Mouse (Mus musculus): Measurements from ENCODE around the gene Habp4. TPM values are rescaled to one million over a fixed set of nuclear protein-coding genes. Genes with fewer than 3 reads are reported as not detected.

The Habp4 gene
- total and polyA plus RNA-seq, 2 experiments from 2014 or later = 47.1 to 65.6 TPM

- TF ChIP-seq CTCF (IDR thresholded peaks at IDR 0.05; ENCODE audit: low read depth) = no peak
- H3K9ac ChIP-seq (replicated peaks; ENCODE audit: low read length) = peak overlapping the region; percentile 76
- H3K27me3 ChIP-seq (ENCODE audit: insufficient read depth, low read length) = no peaks in the 10 kb centered on the region
- ATAC-seq (no peak), DNase-seq (ENCODE audit: low spot score) (no peak)
- H3K36me3 ChIP-seq (ENCODE audit: insufficient read depth, low read length) = no peaks in the 10 kb centered on the region
- peaks cover 5% of the 10 kb centered on the region; the same call in 1 of the 2 replicates for H3K4me1 ChIP-seq (ENCODE audit: insufficient read depth, low read length)
- 25% methylated on average over 13 of the region's 13 CpGs for WGBS
- peak overlapping the region; percentile 92 for H3K4me2 ChIP-seq (ENCODE audit: low read depth, low read length)
- H3K27ac ChIP-seq = no peak overlapping the region
- H3K4me3 ChIP-seq (ENCODE audit: low read length) = peak overlapping the region; percentile 71
- peaks cover 6% of the 10 kb centered on the region for H3K9me3 ChIP-seq (ENCODE audit: low read length)
These were observed 1.6 kb downstream of the Habp4 start for GRCm38 (mm10) chr13:64163147-64163715.

GRCm38 (mm10) chr13:64169746-64170145 is 8.1 kb downstream of the Habp4 start:
- Histone ChIP-seq H3K9ac (replicated peaks; ENCODE audit: low read length) (no peak overlapping the region), H3K36me3 (ENCODE audit: insufficient read depth, low read length) (peaks cover 33% of the 10 kb centered on the region; the same call in 1 of the 2 replicates), H3K27me3 (ENCODE audit: insufficient read depth, low read length) (no peaks in the 10 kb centered on the region), H3K4me3 (ENCODE audit: low read length) (no peak overlapping the region), H3K27ac (no peak overlapping the region), H3K9me3 (ENCODE audit: low read length) (peaks cover 30% of the 10 kb centered on the region), H3K4me1 (ENCODE audit: insufficient read depth, low read length) (no peaks in the 10 kb centered on the region), H3K4me2 (ENCODE audit: low read depth, low read length) (no peak overlapping the region)
- DNase-seq (ENCODE audit: low spot score) (peak; percentile 42), ATAC-seq (0 out of 2 replicates have a peak, but pooled peaks have one; percentile 48)
- WGBS = 98% methylated on average over 25 of the region's 25 CpGs
- TF ChIP-seq CTCF (IDR thresholded peaks at IDR 0.05; ENCODE audit: low read depth) = no peak

- Histone ChIP-seq H3K27me3 (ENCODE audit: insufficient read depth, low read length) (no peaks in the 10 kb centered on the region), H3K4me2 (ENCODE audit: low read depth, low read length) (no peak overlapping the region), H3K9ac (replicated peaks; ENCODE audit: low read length) (no peak overlapping the region), H3K27ac (no peak overlapping the region), H3K36me3 (ENCODE audit: insufficient read depth, low read length) (peaks cover 40% of the 10 kb centered on the region; the same call in 1 of the 2 replicates), H3K4me1 (ENCODE audit: insufficient read depth, low read length) (no peaks in the 10 kb centered on the region), H3K9me3 (ENCODE audit: low read length) (no peaks in the 10 kb centered on the region), H3K4me3 (ENCODE audit: low read length) (no peak overlapping the region)
- 83% methylated on average over 7 of the region's 7 CpGs for WGBS
- DNase-seq (ENCODE audit: low spot score) (no peak), ATAC-seq (no peak)
- TF ChIP-seq CTCF (IDR thresholded peaks at IDR 0.05; ENCODE audit: low read depth) = no peak
These were observed 16.4 kb downstream of the Habp4 start for GRCm38 (mm10) chr13:64178000-64178399.

- TF ChIP-seq CTCF (IDR thresholded peaks at IDR 0.05; ENCODE audit: low read depth) = no peak
- DNase-seq (ENCODE audit: low spot score) (no peak), ATAC-seq (no peak)
- Histone ChIP-seq H3K4me3 (ENCODE audit: low read length) (no peak overlapping the region), H3K27ac (no peak overlapping the region), H3K9me3 (ENCODE audit: low read length) (no peaks in the 10 kb centered on the region), H3K4me2 (ENCODE audit: low read depth, low read length) (no peak overlapping the region), H3K9ac (replicated peaks; ENCODE audit: low read length) (no peak overlapping the region), H3K27me3 (ENCODE audit: insufficient read depth, low read length) (no peaks in the 10 kb centered on the region), H3K4me1 (ENCODE audit: insufficient read depth, low read length) (no peaks in the 10 kb centered on the region), H3K36me3 (ENCODE audit: insufficient read depth, low read length) (peaks cover 38% of the 10 kb centered on the region; the same call in 1 of the 2 replicates)
- 71% methylated on average over 13 of the region's 13 CpGs for WGBS
These were observed 17.4 kb downstream of the Habp4 start for GRCm38 (mm10) chr13:64178746-64179652.

- Histone ChIP-seq H3K4me2 (ENCODE audit: low read depth, low read length) (no peak overlapping the region), H3K4me3 (ENCODE audit: low read length) (no peak overlapping the region), H3K27ac (no peak overlapping the region), H3K4me1 (ENCODE audit: insufficient read depth, low read length) (no peaks in the 10 kb centered on the region), H3K27me3 (ENCODE audit: insufficient read depth, low read length) (no peaks in the 10 kb centered on the region), H3K9ac (replicated peaks; ENCODE audit: low read length) (no peak overlapping the region), H3K9me3 (ENCODE audit: low read length) (no peaks in the 10 kb centered on the region), H3K36me3 (ENCODE audit: insufficient read depth, low read length) (peaks cover 34% of the 10 kb centered on the region; the same call in 1 of the 2 replicates)
- ATAC-seq = no peak
- peak; percentile 18; the same call in 1 of the 2 replicates for TF ChIP-seq CTCF (IDR thresholded peaks at IDR 0.05; ENCODE audit: low read depth)
- 86% methylated on average over 4 of the region's 4 CpGs for WGBS
- DNase-seq (ENCODE audit: low spot score) = no peak
These were observed 18.7 kb downstream of the Habp4 start for GRCm38 (mm10) chr13:64180300-64180699.

GRCm38 (mm10) chr13:64180888-64181287 is 19.3 kb downstream of the Habp4 start:
- Histone ChIP-seq H3K27ac (no peak overlapping the region), H3K4me3 (ENCODE audit: low read length) (no peak overlapping the region), H3K4me2 (ENCODE audit: low read depth, low read length) (no peak overlapping the region), H3K36me3 (ENCODE audit: insufficient read depth, low read length) (peaks cover 38% of the 10 kb centered on the region; the same call in 1 of the 2 replicates), H3K27me3 (ENCODE audit: insufficient read depth, low read length) (no peaks in the 10 kb centered on the region), H3K4me1 (ENCODE audit: insufficient read depth, low read length) (no peaks in the 10 kb centered on the region), H3K9me3 (ENCODE audit: low read length) (no peaks in the 10 kb centered on the region), H3K9ac (replicated peaks; ENCODE audit: low read length) (no peak overlapping the region)
- peak; percentile 70 for TF ChIP-seq CTCF (IDR thresholded peaks at IDR 0.05; ENCODE audit: low read depth)
- peak; percentile 66 for DNase-seq (ENCODE audit: low spot score)
- 0 out of 2 replicates have a peak, but pooled peaks have one; percentile 10 for ATAC-seq
- WGBS = 88% methylated on average over 3 of the region's 3 CpGs

All from hindbrain, postnatal 0 days (tissue).